Mouse (Mus musculus) gastrocnemius, adult 2 months (tissue): ENCODE results near the gene Dyrk2. TPM values are rescaled to one million over a fixed set of nuclear protein-coding genes. Genes with fewer than 3 reads are reported as not detected.

Experiments used
- DNase-seq: peaks from one replicate; pipeline ENCODE4 v3.0.0; 2022
- H3K27ac ChIP-seq: fragments of 200-600 bp; 2 replicates; pipeline ENCODE4 v1.8.1; 2022; ENCODE audit warnings: mild to moderate bottlenecking
- H3K4me3 ChIP-seq: fragments of 200-600 bp; 2 replicates; pipeline ENCODE4 v1.8.1; 2022; ENCODE audit warnings: mild to moderate bottlenecking, moderate library complexity
- CTCF ChIP-seq: fragments of 200-600 bp; IDR thresholded peaks from 2 replicates; pipeline ENCODE4 v1.8.1; 2022; ENCODE audit warnings: antibody characterized with exemption, mild to moderate bottlenecking, moderate library complexity
- intact Hi-C: fragments of 180-260 bp; cut with DNase I; formaldehyde crosslinking; loops from one replicate; pipeline ENCODE4 v1.15.1; 2025
- total RNA-seq, 2 experiments: library from RNA; stranded (reverse); gene quantifications; 2 replicates each; pipeline ENCODE4 v1.2.3; 2021

Dyrk2 gene
- total RNA-seq, 2 experiments from 2014 or later, result 55.0 to 87.9 TPM

GRCm38 (mm10) chr10:118837636-118838035 lies 32.4 kb downstream of the Dyrk2 start:
- H3K27ac ChIP-seq, result no peak overlapping the region
- intact Hi-C loops, result no loop called here
- no peak for TF ChIP-seq CTCF
- H3K4me3 ChIP-seq, result peak overlapping the region; percentile 32
- DNase-seq, result no peak

GRCm38 (mm10) chr10:118831190-118831589 lies 38.8 kb downstream of the Dyrk2 start:
- intact Hi-C loops, result no loop called here

GRCm38 (mm10) chr10:118829641-118830040 lies 40.4 kb downstream of the Dyrk2 start:
- intact Hi-C loops, result no loop called here
- no peak for DNase-seq
- Histone ChIP-seq H3K27ac (no peak overlapping the region), H3K4me3 (no peak overlapping the region)
- TF ChIP-seq CTCF, result no peak

More at GRCm38 (mm10) chr10:118831190-118831589, 38.8 kb downstream of the Dyrk2 start:
- no peak for DNase-seq
- TF ChIP-seq CTCF, result no peak
- H3K27ac ChIP-seq, result no peak overlapping the region
- no peak overlapping the region for H3K4me3 ChIP-seq

GRCm38 (mm10) chr10:118827116-118827515 lies 42.9 kb downstream of the Dyrk2 start:
- H3K27ac ChIP-seq, result no peak overlapping the region
- intact Hi-C loops, result no loop called here
- no peak for DNase-seq
- no peak overlapping the region for H3K4me3 ChIP-seq
- TF ChIP-seq CTCF, result no peak

- intact Hi-C loops, result no loop called here
- H3K4me3 ChIP-seq, result no peak overlapping the region
- TF ChIP-seq CTCF, result no peak
- DNase-seq, result no peak
- no peak overlapping the region for H3K27ac ChIP-seq
Observed at GRCm38 (mm10) chr10:118824830-118825229, 45.2 kb downstream of the Dyrk2 start.

- no peak for TF ChIP-seq CTCF
- peak; percentile 64 for DNase-seq
- Histone ChIP-seq H3K27ac (peak overlapping the region; percentile 50; the same call in 1 of the 2 replicates), H3K4me3 (no peak overlapping the region)
- intact Hi-C loops, result no loop called here
Observed at GRCm38 (mm10) chr10:118820901-118821300, 49.1 kb downstream of the Dyrk2 start.

GRCm38 (mm10) chr10:118819846-118820245 lies 50.2 kb downstream of the Dyrk2 start:
- no peak for TF ChIP-seq CTCF
- intact Hi-C loops, result no loop called here
- Histone ChIP-seq H3K4me3 (no peak overlapping the region), H3K27ac (peak overlapping the region; percentile 35; the same call in 1 of the 2 replicates)
- DNase-seq, result peak; percentile 33

GRCm38 (mm10) chr10:118817089-118817488 lies 52.9 kb downstream of the Dyrk2 start:
- no peak for DNase-seq
- Histone ChIP-seq H3K27ac (no peak overlapping the region), H3K4me3 (no peak overlapping the region)
- no peak for TF ChIP-seq CTCF
- intact Hi-C loops, result no loop called here

GRCm38 (mm10) chr10:118811945-118812344 lies 58.1 kb downstream of the Dyrk2 start:
- no peak for DNase-seq
- Histone ChIP-seq H3K27ac (peak overlapping the region; percentile 63; the same call in 1 of the 2 replicates), H3K4me3 (no peak overlapping the region)
- TF ChIP-seq CTCF, result no peak
- intact Hi-C loops, result no loop called here

GRCm38 (mm10) chr10:118810908-118811711 lies 58.9 kb downstream of the Dyrk2 start:
- peak overlapping the region; percentile 63 for H3K27ac ChIP-seq
- TF ChIP-seq CTCF, result no peak
- intact Hi-C loops, result no loop called here
- DNase-seq, result peak; percentile 21
- H3K4me3 ChIP-seq, result peak overlapping the region; percentile 40
